Mouse (Mus musculus) heart, postnatal 10 days (tissue): Measurements from ENCODE around the gene Galnt5. TPM values are rescaled to one million over a fixed set of nuclear protein-coding genes. Genes with fewer than 3 reads are reported as not detected.

Experiments used
- DNase-seq, 2 experiments: peaks; one replicate each; pipeline ENCODE4 v3.0.0; 2021
- intact Hi-C: fragments of 180-260 bp; cut with DNase I; formaldehyde crosslinking; loops from one replicate; pipeline ENCODE4 v1.15.1; 2025
- total RNA-seq, 2 experiments: library from RNA; stranded (reverse); gene quantifications; 2 replicates each; pipeline ENCODE4 v1.2.3; 2021

Galnt5 gene
- total RNA-seq, result under 1 TPM; 0.45 to 0.60 TPM

DNA sequence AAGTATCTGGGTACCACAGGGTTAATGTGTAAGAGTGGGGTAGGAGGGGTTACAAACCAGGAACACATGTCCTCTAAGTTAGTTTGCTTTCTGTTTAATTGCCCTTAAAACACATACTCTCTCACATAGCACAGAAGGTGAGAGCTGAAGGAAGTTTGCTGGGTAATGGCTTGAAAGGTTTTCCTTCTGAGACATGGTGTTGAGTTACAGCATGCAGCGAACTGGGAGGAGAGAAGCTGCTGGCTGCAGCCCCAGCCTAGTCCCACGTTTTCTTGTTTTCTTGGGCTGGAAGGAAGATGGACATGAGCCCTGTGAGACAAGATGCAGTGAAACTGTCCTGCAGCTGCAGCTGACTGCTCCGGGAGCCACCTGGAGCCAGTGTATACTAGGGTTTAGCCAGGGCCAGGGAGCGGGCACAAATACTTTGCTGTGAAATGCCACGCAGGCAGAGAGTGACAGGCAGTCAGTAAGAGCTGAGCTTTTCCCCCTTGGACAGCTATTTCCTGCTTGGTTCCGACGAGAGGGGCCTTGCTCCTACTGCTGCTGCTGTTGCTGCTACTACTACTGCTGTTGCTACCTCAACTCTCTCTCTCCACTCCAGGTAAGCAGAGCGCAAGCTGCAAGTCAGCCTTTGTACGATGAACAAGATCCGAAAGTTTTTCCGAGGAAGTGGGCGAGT is at the start of gene Galnt5:
TSS of gene Galnt5 (plus strand) at position 133 of the 679 bp plus-strand sequence.
- peak; percentile 25 to 28 for DNase-seq
- intact Hi-C loops, result no loop called here

DNA sequence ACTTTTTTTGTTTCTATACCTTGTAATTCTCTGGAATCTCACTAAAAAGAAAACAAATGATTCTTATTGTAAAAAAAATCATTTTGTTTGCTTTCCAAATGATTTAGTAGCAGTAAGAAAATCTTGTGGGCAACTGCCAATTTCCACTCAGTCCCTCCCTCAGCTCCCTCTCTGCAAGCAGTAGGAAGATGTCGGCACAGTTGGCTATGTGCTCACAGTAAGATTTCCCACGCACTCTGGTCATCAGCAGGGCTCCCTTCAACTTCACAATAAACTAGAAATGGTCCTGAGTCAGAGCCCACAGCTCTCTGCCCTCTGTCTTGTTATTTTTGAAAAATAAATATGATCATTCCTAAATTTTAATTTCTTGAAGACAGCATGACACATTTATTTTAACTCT is 46.1 kb upstream of the Galnt5 start:
- intact Hi-C loops, result no loop called here
- no peak for DNase-seq

DNA sequence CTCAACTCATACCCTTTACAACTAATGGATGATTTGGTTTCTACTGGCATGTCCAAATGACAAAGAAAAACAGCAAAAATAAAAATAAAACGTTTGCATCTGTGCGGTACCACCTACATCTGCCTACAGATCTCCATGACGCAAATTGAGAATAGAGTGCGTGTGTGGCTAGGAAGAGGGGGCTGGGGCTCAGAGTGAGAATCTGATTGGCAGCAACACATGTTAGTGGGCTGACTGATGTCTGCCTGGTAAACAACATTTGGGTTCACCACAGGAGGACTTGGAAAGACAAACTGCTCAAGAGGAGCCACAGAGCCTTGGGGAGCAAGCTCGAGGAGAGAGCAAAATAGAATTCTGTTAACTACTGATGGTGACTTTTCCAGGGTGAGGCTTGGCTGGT is 36.9 kb upstream of the Galnt5 start:
- intact Hi-C loops, result no loop called here
- DNase-seq, result no peak

DNA sequence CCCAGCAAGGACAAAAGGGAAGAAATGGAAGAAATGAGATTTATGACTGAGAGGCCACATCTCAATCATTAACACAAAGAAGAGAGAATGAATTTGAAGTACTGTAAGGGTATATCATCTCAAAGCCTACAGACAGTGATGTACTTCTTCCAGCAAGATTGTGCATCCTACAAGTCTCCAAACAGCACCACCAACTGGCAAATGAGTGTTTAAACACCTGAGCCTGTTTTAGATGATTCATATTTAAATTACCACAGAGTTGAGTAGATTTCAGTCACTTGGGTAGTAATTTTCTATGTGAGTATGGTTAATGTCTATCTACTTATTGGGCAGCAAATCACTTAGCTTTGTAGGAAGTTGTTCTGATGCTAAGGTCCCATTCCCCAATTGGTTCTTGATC is 15.4 kb upstream of the Galnt5 start:
- no peak for DNase-seq
- intact Hi-C loops, result no loop called here

DNA sequence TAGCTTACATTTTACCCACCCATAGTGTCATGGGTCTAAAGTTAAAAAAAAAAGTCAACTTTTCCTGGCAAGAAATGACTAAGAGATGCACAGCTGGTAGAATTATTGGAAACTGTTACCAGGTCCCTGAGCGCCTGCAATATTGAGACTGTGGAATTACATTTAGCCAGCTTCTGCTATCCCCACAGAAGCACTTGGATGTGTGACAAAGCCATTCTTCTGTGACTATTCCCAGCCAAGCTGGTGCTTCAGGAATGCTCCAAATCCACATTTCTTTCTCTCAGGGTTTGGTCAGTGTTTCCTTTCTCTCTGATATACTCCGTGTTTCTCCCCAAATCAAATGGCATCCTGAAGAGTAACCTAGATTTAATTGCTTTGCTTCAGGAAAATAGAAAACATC is 6.6 kb upstream of the Galnt5 start:
- intact Hi-C loops, result no loop called here
- no peak for DNase-seq

DNA sequence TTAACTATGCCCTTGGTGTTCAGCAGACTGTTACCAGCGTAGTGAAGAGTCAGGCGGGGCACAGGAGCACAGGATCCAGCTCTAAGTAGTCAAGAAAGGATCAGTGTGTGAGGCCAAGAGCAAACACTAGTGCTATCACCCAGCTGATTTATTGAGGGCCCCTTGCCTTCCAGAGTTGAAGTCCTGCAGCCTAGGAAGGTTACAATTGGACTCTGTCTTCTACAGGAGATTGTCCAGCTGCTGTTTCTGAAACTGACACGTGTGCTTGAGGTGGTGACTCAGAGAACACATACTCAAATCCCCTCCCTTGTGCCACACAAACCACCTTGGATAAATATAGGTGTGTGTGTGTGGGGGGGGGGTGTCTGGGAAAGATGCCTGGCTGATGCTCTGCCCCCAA is 3.8 kb downstream of the Galnt5 start:
- DNase-seq, result peak in 1 of 2 experiments; percentile 4
- intact Hi-C loops, result no loop called here

DNA sequence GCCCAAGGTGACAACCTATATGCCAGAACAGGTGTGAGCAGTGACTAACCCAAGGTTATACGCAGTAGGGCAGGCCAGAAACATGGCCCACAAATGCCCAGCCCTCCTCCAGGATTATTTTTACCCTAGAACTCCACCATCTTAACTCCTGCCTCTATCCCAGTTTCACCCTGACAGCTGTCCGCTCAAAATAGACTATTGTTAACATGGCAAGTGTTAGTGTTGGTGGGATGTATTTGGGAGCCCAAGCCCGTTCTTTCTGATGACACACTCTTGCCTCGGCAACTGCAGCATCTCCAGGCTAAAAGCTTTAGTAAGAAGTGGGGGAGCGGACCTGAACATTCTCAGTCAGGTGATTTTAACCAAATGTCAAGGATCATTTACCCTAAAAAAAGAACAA is 9.4 kb downstream of the Galnt5 start:
- intact Hi-C loops, result no loop called here
- DNase-seq, result no peak

DNA sequence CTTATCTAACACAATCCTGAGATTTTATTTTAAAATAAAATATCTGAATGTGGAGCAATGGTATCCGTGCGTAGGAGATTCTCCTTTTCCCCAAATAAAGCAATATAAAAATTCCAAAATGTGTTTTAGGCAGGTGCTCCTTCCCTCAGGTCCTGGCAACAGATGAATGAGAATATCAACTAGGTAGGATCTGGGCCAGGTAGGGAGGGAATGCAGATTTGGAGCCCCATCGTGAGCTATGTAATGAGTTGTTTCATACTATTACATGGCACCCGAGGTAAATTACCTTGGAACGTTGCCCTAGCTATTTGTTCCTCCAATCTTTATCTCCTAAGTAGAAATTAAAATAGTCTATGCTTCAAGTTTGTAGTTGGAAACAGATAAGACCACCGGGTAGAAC is 25.9 kb downstream of the Galnt5 start:
- intact Hi-C loops, result no loop called here
- DNase-seq, result no peak

DNA sequence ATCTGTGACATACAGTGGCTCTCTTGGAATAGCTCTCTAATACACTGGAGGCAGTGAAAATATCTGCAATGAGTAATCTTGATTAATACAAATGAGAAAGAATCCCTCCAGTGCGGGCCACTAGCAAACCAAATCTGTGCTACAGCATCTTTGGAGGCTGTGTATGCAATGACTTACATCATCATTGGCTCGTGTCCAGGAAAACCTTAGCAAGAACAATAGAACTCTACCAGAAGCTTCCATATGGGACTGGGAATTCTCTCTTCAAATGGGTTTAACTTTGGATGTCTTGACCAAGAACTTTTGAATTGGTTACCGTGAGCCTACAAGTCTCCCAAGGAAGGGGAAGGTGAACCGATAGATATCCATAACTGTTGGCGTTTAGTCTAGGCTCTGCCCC is 29.1 kb downstream of the Galnt5 start:
- intact Hi-C loops, result loop anchor here (5.0 kb wide), 1 partner anchor 641 kb away; no protein-coding TSS in a partner anchor
- DNase-seq, result no peak

DNA sequence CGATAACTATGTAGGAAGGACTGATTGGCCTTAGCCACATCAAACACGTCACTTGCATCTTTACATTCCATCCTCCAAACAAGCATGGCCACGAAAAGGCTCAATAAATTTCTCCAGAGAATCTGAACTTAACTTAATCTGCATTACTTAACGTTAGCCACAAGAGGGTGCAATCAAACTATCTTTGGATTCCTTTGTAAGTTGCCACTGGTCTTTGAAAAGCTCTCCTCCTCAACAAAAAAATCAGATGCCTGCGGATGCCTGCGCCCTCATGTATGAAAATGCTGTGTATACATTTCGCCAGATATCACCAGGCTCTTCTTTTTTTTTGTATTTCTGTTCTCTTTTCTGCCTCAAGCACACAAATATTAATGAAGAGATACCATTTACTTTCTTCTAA is 31.7 kb downstream of the Galnt5 start:
- intact Hi-C loops, result loop anchor here (5.0 kb wide), 1 partner anchor 638 kb away; no protein-coding TSS in a partner anchor
- DNase-seq, result peak in 1 of 2 experiments; percentile 45

DNA sequence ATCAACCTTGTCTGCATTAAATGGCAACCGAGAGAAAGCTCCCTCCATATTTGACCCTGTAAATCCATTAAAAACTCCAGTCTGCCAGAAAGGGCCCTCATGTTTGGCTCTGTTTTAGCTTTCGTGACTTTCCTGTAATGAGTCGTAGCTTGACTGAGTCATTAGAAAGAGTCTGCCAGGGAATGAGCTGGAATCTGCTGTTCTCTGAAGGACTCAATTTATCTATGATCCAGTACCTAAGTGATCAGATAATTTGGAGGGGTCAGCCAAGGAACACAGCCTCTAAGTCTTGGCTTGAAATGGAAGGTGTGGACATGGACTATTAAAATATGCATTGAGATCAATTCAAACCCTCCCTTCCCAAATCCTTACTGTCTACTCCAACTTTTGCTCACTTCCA is 33.7 kb downstream of the Galnt5 start:
- intact Hi-C loops, result no loop called here
- no peak for DNase-seq

DNA sequence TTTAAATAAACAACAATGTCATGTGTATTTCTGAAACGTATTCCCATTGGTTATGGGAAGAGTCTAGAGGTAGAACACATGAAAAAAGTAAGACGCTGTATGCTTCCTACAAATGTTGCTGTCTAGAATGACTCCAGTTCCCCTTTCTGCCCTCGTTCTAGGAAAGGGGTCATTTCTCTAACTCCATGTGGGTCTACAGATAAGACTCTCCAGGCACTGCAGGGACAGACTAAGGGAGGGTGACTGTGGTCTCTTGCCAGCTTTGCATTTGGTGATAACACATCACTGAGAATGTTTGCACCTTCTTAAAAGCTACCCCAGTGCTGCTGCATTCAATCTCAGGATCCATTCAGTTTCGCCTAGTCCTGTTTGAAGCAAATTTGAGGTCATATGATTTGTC is 38.0 kb downstream of the Galnt5 start:
- intact Hi-C loops, result no loop called here

DNA sequence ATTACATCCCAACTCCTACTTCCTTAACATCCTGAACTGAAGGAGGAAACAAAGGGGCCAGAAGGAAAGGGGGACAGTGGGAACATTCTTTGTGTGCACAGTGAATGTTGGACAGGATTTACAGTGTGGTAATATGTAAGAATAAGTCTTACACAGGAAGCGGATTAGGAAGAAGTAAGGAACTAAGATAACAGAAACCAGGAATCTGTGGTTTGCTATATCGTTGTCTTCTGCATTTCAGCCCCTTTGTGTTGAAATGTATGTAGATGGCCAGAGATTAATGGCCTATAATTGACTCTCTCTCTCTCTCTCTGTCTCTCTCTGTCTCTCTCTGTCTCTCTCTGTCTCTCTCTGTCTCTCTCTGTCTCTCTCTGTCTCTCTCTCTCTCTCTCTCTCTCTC is 39.2 kb downstream of the Galnt5 start:
- no peak for DNase-seq
- intact Hi-C loops, result no loop called here

More for the DNA sequence above, 38.0 kb downstream of the Galnt5 start:
- no peak for DNase-seq

DNA sequence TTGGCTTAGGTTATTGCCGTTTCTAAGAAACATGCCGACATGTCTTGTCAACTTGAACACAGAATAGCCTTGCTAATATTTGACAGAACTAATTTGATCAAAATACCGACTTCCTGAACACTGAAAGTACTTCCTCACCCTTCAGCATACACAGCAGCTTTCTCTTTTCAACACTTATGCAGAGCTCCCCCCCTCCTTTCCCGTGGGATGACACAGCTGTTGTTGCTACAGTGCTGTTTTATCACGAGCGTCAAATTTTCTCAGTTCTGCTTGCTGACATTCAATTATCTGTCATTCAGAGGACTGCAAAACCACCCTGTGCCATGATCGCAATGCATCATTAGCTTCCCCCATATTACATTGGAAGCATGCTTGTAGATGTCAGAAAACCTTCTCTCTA is 44.2 kb downstream of the Galnt5 start:
- intact Hi-C loops, result no loop called here

DNA sequence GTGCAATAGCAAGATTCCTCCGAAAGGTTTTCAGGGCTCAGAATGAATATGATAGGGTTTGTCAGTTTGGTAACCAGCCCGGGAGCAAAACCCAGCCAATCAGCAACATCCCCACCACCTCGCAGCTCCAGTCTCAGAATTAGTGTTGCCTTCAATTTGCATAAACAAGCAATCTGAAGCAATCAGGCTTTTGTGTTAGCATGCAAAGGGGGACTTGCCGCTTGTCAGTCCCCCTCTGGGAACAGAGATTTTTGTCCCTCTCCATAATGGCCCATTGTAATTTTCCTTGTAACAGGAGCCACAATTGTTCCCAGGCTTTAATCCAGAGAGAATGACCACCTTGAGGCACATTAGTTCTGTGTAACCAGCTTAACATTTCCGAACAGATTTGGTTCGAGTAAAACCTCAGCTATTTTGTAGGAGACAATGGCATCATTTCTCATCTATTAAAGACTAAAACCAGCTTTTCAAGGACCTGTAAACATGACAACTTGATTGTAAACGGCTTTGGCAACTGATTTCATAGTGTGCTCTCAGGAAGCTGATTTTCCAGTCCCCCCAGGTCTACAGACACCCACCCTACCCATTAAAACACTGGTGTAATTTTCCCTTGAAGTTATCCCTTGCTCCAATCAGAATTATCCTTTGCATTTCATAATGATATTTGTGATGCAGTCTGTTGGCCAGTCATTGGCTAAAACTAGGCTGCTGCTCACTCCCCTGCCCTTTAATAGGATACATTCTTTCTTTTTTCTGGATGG is 55.3 kb downstream of the Galnt5 start, which contains the start of gene Ermn:
TSS of gene Ermn (minus strand) at position 44 of the 761 bp plus-strand sequence.
- intact Hi-C loops, result loop anchor here (10.0 kb wide), 1 partner anchor 402 kb away; no protein-coding TSS in a partner anchor
- DNase-seq, result no peak

More for the DNA sequence above, 44.2 kb downstream of the Galnt5 start:
- DNase-seq, result peak; percentile 44 to 47

DNA sequence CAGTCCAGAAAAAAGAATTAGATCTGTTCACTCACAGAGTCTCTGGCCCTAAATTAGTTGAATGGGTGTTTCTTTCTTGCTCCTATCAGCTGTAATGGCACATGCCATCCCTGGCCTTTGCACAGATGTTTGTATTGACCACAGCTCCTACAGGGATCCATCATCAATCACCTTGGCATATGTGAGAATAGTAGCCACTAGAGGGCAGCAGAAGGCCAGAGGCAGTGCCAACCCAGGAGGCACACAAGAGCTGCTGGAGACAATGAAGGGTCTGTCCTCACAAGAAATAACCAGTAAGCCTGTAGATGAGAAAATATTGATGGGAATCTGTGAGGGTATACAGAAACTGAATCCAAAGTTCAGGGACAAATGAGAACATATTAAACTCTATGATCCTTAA is 57.7 kb downstream of the Galnt5 start:
- intact Hi-C loops, result loop anchor here (1.0 to 10.0 kb wide), 5 partner anchors 137 to 611 kb away; no protein-coding TSS in a partner anchor
- peak; percentile 58 to 77 for DNase-seq

DNA sequence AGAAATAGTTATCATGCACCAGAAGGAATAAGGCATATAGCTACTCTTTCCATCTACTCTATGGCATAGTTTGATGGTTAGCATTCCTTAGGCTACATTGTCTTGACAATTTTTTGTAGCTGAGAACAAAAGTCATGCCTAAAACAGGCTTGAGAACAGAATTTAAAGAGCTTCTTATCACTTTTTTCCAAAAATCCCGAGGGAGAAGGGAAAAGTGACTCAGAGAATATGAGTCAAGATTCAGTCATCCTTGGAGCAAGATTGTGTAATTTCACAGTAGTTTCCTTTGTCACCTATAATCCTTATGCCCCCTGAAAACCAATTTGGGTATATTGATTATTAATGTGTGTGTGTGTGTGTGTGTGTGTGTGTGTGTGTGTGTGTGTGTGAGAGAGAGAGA is 82.2 kb downstream of the Galnt5 start:
- intact Hi-C loops, result no loop called here
- peak; percentile 6 to 15 for DNase-seq

DNA sequence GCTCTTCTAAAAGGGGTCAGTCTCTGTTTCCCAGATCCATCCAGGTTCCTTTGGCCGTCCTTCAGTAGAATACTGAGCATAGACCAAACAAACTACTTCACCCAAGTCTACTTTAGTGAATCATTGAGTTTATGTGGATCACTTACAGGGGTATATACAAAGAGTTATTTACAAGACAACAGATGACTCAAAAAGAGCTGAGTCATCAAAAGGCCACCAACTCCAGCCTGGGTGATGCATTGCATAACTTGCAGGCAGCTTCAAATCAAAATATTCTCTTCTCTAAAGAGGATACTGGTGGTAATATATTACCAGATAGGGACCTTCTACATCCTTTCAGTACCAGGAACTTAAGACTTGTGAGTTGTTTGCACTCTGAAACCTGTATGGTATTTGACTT is 88.7 kb downstream of the Galnt5 start:
- intact Hi-C loops, result no loop called here
- DNase-seq, result no peak

DNA sequence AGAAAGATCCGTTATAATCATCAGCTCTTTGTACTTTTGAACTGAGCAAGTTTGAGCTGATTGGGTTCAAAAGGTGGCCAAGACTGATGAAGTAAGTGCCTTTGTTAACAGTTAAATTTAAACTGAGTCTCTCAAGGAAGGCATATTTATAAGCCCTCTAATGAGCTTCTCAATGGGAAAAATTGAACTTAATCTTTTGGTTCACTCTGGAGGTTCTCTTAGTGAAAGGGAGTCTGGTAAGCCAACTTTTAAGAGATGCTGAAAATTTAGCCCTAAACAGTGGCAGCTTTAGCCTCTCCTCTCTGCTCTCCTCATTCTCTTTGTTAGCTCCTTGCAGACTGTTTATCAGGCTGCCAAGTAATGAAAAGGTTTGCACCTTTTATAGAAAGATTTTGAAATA is 97.1 kb downstream of the Galnt5 start:
- no peak for DNase-seq
- intact Hi-C loops, result no loop called here
